Mouse (Mus musculus) spleen, adult 2 months (tissue): ENCODE data around the gene St6galnac3.

Experiments
- CTCF ChIP-seq: fragments of 200-500 bp; IDR thresholded peaks from 2 replicates; pipeline ENCODE4 v1.5.1; 2011; ENCODE audit warnings: mild to moderate bottlenecking, inconsistent platforms; ENCODE audit not compliant: insufficient read depth, insufficient read length, insufficient replicate concordance; ENCODE audit errors: extremely low read depth
- POLR2A ChIP-seq: fragments of 200-500 bp; IDR thresholded peaks from 2 replicates; pipeline ENCODE4 v1.6.1; 2011; ENCODE audit warnings: low read depth, low read length, inconsistent platforms

- TF ChIP-seq CTCF (no peak), POLR2A (no peak)
Observed at GRCm38 (mm10) chr3:153485176-153485575, 239.8 kb downstream of the St6galnac3 start.
